In the genomic region with DNA sequence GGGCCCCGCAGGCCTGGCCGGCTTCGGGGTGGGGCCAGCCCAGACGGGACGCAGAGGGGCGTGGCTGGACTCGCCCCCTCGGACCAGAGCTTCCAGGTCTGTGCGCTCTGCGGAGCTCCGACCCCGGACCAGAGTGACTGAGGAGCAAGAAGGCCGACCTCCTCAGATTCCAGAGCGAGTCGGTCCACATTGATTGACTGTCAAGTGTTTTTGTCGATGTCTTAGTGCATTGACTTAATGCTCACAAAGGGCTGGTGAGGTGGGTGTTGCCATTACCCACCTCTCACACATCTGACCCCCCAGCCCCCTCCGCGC, we compare ENCODE assay signal across 8 mouse cellular contexts. TPM values are rescaled to one million over a fixed set of nuclear protein-coding genes. Genes with fewer than 3 reads are reported as not detected.
DNase-seq lines count a peak whose midpoint lies in the region; ATAC-seq and TF ChIP-seq lines count a peak whose summit lies in the region.

A gene (minus strand): TSS at position 177 of the 315 bp plus-strand sequence.

- H3K27me3 ChIP-seq in C2C12 (ENCODE audit: control insufficient read depth, insufficient read depth, insufficient read length) (peaks cover under 1% of the 10 kb centered on the region), E14TG2a.4 (ENCODE audit: insufficient read depth, low read length) (peaks cover 21% of the 10 kb centered on the region)
- no peaks in the 10 kb centered on the region for H3K27me3 ChIP-seq in forebrain, embryonic 14.5 days (replicated peaks; ENCODE audit: control insufficient read depth, insufficient read depth, low read length)
- H3K27me3 ChIP-seq in hindbrain, embryonic 11.5 days (ENCODE audit: control insufficient read depth, insufficient read depth, low read length) = no peaks in the 10 kb centered on the region
- H3K27me3 ChIP-seq in liver, embryonic 12.5 days (replicated peaks) = peaks cover 43% of the 10 kb centered on the region

- TF ChIP-seq CTCF in C2C12 (IDR thresholded peaks at IDR 0.05; ENCODE audit: control insufficient read depth, insufficient read depth, insufficient read length) = no peak
- TF ChIP-seq CTCF in E14TG2a.4 (conservative IDR thresholded peaks at IDR 0.05; ENCODE audit: low read length) = no peak

- no peak for ATAC-seq in forebrain, embryonic 14.5 days
- peak; percentile 91 for ATAC-seq in hindbrain, embryonic 11.5 days (ENCODE audit: low FRiP score)
- peak; percentile 80 for ATAC-seq in liver, embryonic 12.5 days

- WGBS in forebrain, embryonic 14.5 days = 1% methylated on average over 18 of the region's 18 CpGs
- WGBS in hindbrain, embryonic 11.5 days = 2% methylated on average over 18 of the region's 18 CpGs
- 2% methylated on average over 18 of the region's 18 CpGs for WGBS in liver, embryonic 12.5 days (ENCODE audit: insufficient replicate concordance)

- peaks cover 10% of the 10 kb centered on the region for H3K79me2 ChIP-seq in C2C12 (ENCODE audit: control insufficient read depth, insufficient read depth)

- peaks cover 29% of the 10 kb centered on the region for H3K4me1 ChIP-seq in E14TG2a.4 (replicated peaks; ENCODE audit: low read depth, low read length)
- peaks cover 11% of the 10 kb centered on the region; the same call in 1 of the 2 replicates for H3K4me1 ChIP-seq in forebrain, embryonic 14.5 days (ENCODE audit: control insufficient read depth, insufficient read depth, low read length)
- peaks cover 5% of the 10 kb centered on the region for H3K4me1 ChIP-seq in hindbrain, embryonic 11.5 days (replicated peaks; ENCODE audit: control insufficient read depth, insufficient read depth, low read length)
- peaks cover 22% of the 10 kb centered on the region for H3K4me1 ChIP-seq in liver, embryonic 12.5 days

- no peaks in the 10 kb centered on the region for H3K9me3 ChIP-seq in E14TG2a.4 (ENCODE audit: low read length)
- H3K9me3 ChIP-seq in forebrain, embryonic 14.5 days (replicated peaks; ENCODE audit: control insufficient read depth, low read length) = no peaks in the 10 kb centered on the region
- H3K9me3 ChIP-seq in hindbrain, embryonic 11.5 days (ENCODE audit: control insufficient read depth, low read length) = no peaks in the 10 kb centered on the region
- no peaks in the 10 kb centered on the region for H3K9me3 ChIP-seq in liver, embryonic 12.5 days (replicated peaks)

- no peak for DNase-seq in forebrain, embryonic 14.5 days (ENCODE audit: low spot score)
- no peak for DNase-seq in hindbrain, embryonic 11.5 days (ENCODE audit: low spot score)
- DNase-seq in right cerebral cortex, postnatal 4 days = no peak
- no peak for DNase-seq in cerebellum, postnatal 10 days
- no peak for DNase-seq in embryo, embryonic 10.5 days (ENCODE audit: low spot score)

- peak within 1 kb of the TSS; percentile 90 for H3K27ac ChIP-seq in forebrain, embryonic 14.5 days (ENCODE audit: low read depth, low read length)
- H3K27ac ChIP-seq in hindbrain, embryonic 11.5 days (ENCODE audit: low read depth, low read length) = peak within 1 kb of the TSS; percentile 89
- peak within 1 kb of the TSS; percentile 31; the same call in 1 of the 2 replicates for H3K27ac ChIP-seq in liver, embryonic 12.5 days

- peak within 1 kb of the TSS; percentile 82 for H3K9ac ChIP-seq in forebrain, embryonic 14.5 days (ENCODE audit: low read length)
- peak within 1 kb of the TSS; percentile 82 for H3K9ac ChIP-seq in hindbrain, embryonic 11.5 days (ENCODE audit: low read depth, low read length)
- H3K9ac ChIP-seq in liver, embryonic 12.5 days = peak within 1 kb of the TSS; percentile 76

- peak within 1 kb of the TSS; percentile 69 for H3K4me2 ChIP-seq in forebrain, embryonic 14.5 days (ENCODE audit: low read length)
- peak within 1 kb of the TSS; percentile 81 for H3K4me2 ChIP-seq in hindbrain, embryonic 11.5 days (replicated peaks; ENCODE audit: low read depth, low read length)
- peak within 1 kb of the TSS; percentile 97 for H3K4me2 ChIP-seq in liver, embryonic 12.5 days

- H3ac ChIP-seq in C2C12 (ENCODE audit: control insufficient read depth, insufficient read length, low read depth) = peak within 1 kb of the TSS; percentile 89

- H3K36me3 ChIP-seq in C2C12 (ENCODE audit: control insufficient read depth, insufficient read depth) = no peaks in the 10 kb centered on the region
- H3K36me3 ChIP-seq in E14TG2a.4 (ENCODE audit: insufficient read depth, low read length) = peaks cover 6% of the 10 kb centered on the region; the same call in 1 of the 2 replicates
- peaks cover 8% of the 10 kb centered on the region for H3K36me3 ChIP-seq in forebrain, embryonic 14.5 days (ENCODE audit: control insufficient read depth, insufficient read depth, low read length)
- H3K36me3 ChIP-seq in hindbrain, embryonic 11.5 days (ENCODE audit: control insufficient read depth, insufficient read depth, low read length) = peaks cover 3% of the 10 kb centered on the region; the same call in 1 of the 2 replicates
- no peaks in the 10 kb centered on the region for H3K36me3 ChIP-seq in liver, embryonic 12.5 days

- H3K4me3 ChIP-seq in C2C12 (ENCODE audit: insufficient read depth, poor library complexity, severe bottlenecking) (peak within 1 kb of the TSS; percentile 72), E14TG2a.4 (replicated peaks; ENCODE audit: low read length) (peak within 1 kb of the TSS; percentile 96)
- H3K4me3 ChIP-seq in forebrain, embryonic 14.5 days (ENCODE audit: low read depth, low read length) = peak within 1 kb of the TSS; percentile 88
- peak within 1 kb of the TSS; percentile 93 for H3K4me3 ChIP-seq in hindbrain, embryonic 11.5 days (ENCODE audit: low read depth, low read length)
- peak within 1 kb of the TSS; percentile 71 for H3K4me3 ChIP-seq in liver, embryonic 12.5 days

- no peaks in the 10 kb centered on the region for H3K79me3 ChIP-seq in C2C12 (ENCODE audit: low read depth)

TF ChIP-seq in C2C12, 6 proteins besides CTCF, POLR2A, EP300 and RAD21:
- TF ChIP-seq FOSL1 (IDR thresholded peaks at IDR 0.05; ENCODE audit: insufficient read depth, low read length, poor library complexity, severe bottlenecking) = no peak
- no peak for TF ChIP-seq MYOD1 (IDR thresholded peaks at IDR 0.05; ENCODE audit: control insufficient read depth, insufficient read length, low read depth)
- TF ChIP-seq USF1 (IDR thresholded peaks at IDR 0.05; ENCODE audit: low read depth) = no peak
- TF ChIP-seq MAX (IDR thresholded peaks at IDR 0.05) = no peak
- no peak for TF ChIP-seq CEBPB (IDR thresholded peaks at IDR 0.05; ENCODE audit: low read depth)
- TF ChIP-seq MYOG (IDR thresholded peaks at IDR 0.05; ENCODE audit: control insufficient read depth, extremely low read depth, insufficient read length) = no peak

RNA-seq across cellular contexts. Expression of the gene that starts here (rescaled TPM):
- 30.5 TPM for polyA plus RNA-seq in C2C12 (2012; fragmentation: generic; extraction: Trizol)
- 26.2 and 41.1 TPM in 2 replicates for polyA plus RNA-seq in forebrain, embryonic 14.5 days (2014; fragmentation: Nextera tagmentation; extraction: Ambion mirVana)
- polyA plus RNA-seq in hindbrain, embryonic 11.5 days (2014; fragmentation: Nextera tagmentation; extraction: Ambion mirVana) = 34.6 and 36.5 TPM in 2 replicates
- 4.4 and 4.9 TPM in 2 replicates for polyA plus RNA-seq in liver, embryonic 12.5 days (2016; fragmentation: Nextera tagmentation; extraction: Ambion mirVana)

Comparison
In these comparisons a context has a peak if more than half of its experiments do, and no peak if none do; other contexts are left out.
1. H3K27ac ChIP-seq: peak in every context shown above with its lines; median percentile 90 in forebrain, embryonic 14.5 days; 89 in hindbrain, embryonic 11.5 days; 31 in liver, embryonic 12.5 days.